Mouse (Mus musculus): ENCODE data around the gene Adamts17.
A peak's percentile ranks its signal among the peaks of the same experiment; 100 is the strongest.

Adamts17 gene

DNA sequence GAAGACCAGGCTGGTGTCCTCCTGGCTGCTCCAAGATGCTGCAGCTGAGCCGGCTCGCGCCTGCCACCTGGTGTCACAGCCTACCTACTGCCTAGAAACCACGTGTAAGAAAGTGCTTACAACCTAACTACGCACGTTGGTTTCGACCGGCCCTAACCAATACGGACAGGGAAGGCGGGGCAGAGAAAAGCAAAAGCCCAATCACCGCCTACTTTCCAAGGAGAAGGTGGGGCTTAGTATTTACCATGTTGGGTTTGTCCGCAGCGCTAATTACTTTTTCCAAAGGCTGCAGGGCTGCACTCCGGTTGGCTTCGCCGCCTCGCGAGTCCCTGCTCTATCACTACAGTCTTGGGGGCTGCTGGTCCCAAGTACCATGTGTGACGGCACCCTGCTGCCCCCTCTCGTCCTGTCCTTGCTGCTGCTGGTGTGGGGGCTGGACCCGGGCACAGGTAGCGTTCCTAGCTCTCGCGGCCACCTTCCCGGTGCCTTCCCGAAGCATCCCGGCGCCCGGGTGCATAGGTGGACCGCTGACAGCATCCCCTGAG is at the start of gene Adamts17:
TSS of gene Adamts17 (plus strand) at position 273 of the 545 bp plus-strand sequence.
- peak; percentile 90 to 92 for DNase-seq

DNA sequence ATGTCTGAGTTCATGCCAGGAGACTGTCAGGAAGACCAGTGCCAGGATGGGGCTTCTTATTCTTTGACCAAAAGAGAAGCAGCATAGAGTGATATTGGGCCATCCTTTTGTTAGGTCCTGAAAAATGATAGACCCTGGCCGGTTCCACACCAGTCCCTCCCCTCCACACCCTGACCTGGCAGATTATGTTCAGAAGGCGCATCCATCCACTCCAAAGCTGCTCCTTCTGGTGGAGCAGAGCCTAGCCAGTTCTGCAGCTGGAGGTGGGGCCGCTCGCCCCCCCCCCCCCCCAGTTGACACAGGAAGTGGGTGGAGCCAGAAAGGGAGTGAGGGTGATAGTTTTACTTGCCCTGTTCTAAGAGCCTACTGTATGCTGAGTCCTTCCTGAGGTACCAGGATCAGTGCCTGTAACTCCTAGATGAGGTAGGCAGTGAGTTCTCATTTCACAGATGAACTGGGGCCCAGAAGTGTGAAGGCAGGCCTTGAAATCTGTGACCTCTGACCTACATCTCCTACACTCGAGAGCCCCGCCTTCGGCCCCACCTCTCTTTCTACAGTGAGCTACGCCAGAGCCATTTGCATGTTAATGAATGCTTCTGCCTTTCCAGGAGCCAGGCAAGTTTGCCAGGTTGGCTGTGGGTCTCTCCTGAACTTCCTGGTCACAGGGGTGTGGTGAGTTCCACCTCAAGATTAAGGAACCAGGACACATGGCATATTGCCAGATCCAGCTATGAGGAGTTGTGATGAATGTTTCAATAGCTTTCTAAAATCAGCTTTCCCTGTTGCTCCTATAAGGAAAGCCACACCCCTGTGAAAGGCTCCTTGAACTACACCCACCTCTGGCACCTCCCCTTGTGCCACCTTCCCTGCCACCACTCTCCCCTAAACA is 49.4 kb upstream of the Adamts17 start:
- DNase-seq: peak in 1 of 2 experiments; percentile 2

DNA sequence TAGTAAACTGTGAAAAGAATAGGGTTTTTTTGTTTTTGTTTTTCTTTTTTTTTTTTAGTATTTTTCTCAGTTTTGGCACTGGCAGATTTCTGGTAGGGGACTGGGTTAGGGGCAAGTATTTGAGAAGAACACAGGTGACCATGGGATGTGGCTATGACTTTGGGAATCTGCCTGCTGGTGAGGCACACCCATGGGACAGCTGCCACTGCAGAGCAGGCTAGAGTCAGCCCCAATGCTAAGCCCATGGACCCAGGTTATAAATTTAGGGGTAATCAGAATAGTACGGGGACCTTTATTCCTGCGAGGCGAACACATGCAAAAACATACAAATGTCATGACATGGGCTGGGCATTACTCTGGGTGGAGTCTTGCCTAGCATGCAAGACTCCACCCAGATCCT is 48.5 kb upstream of the Adamts17 start:
- no peak for DNase-seq

DNA sequence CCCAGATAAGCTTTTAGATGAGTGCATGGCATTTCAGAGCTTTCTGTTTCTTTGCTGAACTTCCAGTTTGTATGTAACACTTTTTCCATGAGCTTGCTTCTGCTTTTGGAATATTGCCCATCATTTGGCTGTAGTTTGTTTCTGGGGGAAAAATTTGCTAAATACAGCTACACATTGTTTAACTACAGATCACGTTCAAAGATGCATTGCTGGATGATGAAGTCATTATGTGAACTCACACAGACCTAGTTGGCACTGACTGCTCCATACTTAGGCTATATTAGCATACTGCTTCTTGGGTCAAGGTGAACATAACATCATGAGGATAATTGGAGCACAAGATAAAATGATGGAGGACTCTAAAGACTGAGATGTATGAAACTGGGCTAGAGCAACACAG is 42.6 kb upstream of the Adamts17 start:
- DNase-seq: no peak

DNA sequence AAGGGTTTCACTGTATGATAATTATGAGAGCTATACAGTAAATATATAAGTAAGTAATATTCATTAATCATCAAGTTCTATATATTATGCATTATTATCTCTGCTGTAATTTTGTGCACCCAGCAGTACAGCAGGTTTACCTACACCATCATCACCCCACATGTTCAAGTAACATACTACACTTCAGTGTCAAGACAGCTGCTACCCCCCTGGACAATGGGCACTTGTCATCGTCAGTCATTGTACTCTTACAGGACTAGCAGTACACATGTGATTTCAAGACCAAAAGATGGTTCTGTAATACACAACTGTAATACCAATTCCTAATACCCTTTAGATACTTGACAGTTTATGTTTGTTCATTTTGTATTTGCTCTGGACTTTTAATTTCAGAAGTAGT is 42.2 kb upstream of the Adamts17 start:
- DNase-seq: no peak

DNA sequence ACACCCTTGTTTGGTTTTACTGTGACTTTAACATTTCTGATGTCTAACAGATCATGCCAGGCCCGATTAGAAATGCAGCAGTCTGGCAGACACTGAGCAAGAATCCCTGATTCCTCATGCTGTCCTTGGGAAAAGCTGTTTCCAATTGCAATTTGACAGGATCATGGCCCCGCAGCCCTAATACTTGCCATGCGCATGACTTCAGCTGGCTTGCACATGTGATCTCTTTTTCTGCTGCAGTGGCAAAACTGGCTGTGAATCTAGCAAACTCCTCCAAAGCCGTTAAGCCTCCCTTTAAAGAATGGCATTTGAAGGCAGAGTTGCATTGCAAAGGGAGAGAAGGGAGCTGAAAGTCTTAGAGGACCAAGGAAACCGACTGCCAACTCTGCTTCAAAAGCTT is 40.7 kb upstream of the Adamts17 start:
- no peak for DNase-seq

DNA sequence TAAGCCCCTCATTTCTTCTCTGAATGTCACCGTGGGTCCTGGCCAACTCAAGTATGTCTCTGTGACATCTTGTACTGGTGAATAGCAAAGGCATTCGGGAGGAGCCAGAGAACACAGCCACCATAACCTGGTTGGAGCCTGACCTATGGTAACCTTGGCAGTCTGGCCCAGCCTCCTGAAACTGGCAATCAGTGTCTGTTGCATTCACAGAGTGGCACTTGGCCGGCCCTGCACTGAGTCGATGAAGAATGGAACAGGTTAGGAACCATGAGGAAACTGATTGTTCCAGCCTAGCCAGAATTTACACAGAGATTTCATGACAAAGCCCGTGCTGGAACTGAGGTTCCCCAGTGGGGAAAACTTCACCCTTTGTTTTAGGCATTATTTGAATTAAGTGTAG is 38.8 kb upstream of the Adamts17 start:
- DNase-seq: no peak

DNA sequence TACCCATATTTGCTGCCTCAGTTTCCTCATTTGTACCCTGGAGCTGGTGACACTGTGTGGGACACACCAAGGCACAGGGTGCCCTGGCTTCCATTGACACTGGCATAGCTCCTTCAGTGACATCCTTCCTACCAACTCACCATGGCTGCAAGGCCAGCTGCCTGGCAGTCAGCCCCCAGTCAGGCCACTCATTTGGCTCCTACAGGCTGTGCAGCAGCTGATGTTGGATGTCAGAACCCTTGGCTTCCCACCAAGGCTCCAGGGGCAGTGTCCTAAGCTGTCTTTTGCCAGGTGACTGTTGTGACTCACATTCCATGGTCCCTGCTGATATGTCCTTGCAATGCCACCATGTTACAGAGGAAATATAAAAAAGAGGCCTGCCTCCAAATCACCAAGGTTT is 37.8 kb upstream of the Adamts17 start:
- DNase-seq: no peak

DNA sequence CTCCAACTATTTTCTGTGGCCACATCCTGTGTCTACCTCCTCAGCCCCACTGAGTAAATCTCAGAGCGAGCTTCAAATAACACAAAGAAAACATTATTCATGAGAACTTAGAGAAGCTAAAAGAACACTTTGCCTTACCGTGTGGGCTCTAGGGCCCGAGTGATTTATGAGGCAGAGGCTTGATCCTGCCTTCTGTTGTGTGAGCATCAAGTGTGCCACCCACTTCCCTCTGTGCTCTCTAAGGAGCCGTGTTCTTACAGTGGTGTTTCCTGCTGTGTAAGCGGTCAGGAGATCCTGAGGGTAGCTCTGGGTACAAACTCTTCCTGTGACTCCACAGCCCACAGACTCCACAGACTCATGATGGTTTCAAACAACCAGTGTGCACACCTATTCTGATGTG is 35.7 kb upstream of the Adamts17 start:
- no peak for DNase-seq

DNA sequence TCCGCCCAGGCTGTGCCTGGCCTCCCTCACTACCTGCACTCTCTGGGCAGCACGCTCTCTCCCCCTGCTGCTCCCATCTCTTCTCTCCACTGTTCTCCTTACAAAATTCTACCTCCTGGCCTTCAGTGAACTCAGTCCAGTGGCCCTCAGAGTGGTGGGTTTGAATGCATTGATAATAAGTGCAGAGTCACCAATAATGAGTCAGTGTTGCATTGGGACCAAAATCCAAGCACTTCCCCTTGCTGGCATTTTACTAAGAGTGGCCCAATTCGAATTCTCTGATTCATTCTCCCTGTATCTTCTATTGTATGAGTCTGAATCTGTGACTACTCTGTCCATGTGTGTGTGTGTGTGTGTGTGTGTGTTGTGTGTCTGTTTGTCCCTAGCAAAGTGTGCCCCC is 32.7 kb upstream of the Adamts17 start:
- DNase-seq: no peak

DNA sequence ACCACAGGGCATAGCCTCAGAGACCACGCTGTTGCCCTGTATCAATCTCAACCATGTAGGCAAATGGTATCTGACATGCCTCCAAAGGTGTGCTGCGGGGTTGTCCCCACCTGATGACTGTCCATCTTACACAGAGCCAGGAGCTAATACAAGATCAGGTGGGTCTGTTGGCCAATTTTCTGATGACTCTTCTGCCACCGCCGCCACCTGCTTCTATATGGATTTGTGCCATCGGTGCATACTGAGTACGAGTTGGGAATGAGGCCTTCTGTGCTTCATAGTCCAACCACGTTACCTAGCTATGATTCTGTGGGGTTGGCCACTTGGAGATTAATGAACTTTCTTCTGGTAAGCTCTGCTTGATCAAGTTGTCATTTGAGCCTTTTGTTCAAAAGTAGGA is 29.1 kb upstream of the Adamts17 start:
- DNase-seq: no peak

DNA sequence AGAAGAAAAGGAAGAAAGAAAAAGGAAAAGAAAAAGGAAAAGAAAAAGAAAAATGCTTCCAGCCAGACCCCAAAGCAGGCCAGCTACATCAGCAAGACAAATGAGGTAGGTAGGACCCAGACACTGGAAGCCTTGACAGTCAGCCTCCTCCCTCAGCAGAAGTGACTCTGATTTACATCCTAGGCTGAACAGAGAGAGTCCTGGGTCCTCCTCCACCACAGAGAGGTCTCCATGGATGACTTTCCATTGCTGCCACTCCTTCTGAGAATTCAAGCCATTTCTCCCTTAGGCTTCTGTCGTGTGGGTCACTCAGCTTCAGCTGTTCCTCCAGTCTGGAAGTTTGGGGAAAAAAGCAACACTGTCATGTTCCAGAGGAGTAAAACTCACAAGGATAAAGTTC is 28.2 kb upstream of the Adamts17 start:
- no peak for DNase-seq

DNA sequence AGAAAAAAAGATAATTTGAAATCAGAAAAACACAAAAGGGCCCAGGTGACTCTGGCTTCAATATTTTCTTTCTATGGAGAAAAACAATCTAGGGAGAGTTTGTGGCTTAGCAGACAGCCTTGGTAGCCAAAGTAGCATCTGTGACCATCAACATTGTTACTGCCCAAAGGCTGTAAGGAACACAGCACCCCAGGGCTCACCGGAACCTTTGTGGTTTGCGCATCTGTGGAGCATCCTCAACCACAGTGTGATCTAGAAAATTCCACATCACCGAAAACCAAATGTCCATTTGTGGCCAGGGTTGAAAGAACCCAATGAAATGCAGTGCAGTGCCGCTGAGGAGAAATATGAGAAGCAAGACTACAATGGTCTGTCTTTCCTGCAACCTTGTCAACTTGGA is 27.2 kb upstream of the Adamts17 start:
- no peak for DNase-seq

DNA sequence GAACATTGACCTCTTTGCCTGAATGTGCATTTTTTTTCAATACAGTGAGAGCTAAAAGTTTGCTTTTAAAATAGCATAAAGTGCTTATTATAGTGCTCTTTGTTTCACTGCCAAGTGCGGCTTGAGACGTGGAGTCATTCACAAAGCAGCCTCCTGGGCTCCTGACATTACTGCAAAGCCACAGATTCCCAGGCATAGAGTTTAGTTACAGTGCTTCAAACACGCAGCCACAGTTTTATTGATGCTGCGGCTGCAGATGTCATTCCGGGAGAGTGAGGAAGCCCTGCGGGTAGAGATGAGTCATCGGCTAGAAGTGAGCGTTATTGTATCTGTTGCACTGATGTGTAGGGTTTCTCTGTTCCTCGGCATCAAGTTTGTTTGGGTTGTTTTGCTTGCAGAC is 26.8 kb upstream of the Adamts17 start:
- no peak for DNase-seq

DNA sequence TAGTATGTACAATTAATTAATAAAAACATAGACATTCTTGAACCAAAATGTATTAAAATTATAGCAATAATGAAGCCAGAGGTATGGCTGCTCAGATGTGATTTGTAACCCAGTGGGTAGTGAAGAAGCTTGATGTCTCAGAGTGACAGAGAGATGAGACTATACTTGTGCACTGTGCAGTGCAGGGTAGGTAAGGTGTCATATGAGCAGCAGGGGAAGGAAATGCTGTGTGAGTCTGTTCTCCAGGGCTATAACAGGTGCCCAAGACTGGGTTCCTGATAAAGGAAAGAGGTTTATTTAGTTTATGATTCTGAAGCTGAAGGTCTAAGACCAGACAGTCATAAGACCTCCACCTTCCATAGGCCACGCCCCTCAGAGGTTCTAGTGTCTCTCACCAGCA is 26.4 kb upstream of the Adamts17 start:
- DNase-seq: no peak

DNA sequence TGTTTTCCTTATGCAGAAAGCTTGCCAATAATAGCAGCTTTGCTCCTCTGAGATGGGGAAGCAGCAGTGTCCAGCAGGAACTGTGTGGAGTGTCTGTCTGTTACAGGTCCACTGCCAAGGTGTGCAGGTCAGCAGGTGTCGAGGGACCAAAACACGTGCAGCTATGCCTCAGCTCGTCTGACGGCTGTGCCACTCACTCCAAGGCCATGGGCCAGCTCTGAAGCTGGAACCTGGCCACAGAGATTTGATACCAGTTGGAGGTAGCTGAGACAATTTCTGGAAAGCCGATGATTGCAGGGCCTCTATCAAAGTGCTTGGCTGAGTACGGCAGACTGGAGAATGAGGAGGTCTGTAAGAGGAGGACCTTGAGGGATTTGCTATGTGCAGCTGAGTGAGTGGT is 24.0 kb upstream of the Adamts17 start:
- DNase-seq: no peak

DNA sequence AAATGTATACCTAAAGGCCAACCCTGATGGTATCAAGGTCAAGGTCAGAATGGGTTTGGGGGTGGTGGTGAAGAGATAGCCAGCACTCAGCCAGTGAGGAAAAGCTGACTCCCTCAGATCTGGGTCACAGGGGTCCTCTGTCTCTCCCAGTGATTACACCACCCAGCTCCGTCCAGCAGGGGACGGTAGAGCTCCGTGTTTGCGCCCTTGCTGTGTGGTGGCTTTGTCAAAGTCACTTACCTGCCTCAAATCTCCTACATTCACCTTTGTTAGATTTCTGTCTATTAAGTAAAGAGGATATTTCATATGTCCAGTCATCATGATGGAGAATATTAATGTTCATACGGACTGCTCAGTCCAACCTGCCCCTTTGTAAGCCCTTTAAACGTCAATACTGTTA is 19.5 kb upstream of the Adamts17 start:
- DNase-seq: peak; percentile 69 to 78

DNA sequence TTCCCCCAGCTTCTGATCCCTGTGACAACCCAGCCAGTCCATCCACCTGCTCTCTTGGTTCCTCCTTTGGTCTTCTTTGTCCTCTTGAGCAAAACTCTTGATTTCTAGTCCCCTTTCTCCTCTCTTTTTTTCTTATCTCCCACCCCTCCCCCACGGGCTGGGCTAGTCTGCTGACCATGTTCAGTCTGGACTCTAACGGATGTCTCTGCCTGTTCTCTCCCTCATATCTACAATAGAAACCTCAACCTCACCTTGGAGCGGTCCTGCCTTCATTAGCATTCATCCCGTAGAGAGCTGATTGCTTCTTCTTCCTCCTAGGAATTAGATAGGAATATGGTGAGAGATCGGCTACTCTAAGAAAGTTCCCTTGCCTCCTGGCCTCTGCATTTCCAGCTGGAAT is 8.7 kb upstream of the Adamts17 start:
- no peak for DNase-seq

DNA sequence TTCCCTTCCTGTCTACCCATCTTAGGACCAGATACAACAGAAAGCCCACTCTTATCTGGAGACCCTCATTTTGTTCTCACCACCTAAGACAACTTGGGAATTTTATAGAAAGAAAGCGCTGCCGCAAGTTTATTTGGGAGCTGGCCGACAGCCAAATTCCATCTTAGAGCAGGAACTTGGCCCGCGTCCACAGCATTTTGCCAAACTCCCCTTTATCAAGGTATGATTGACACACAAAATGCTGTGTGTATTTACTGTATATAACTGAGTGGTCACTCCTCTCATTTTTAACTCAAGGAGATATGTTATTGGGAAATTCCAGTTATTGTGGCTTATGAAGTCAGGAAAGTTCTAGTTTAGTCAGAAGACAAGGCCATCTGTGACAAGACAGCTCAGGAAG is 8.2 kb upstream of the Adamts17 start:
- DNase-seq: no peak

DNA sequence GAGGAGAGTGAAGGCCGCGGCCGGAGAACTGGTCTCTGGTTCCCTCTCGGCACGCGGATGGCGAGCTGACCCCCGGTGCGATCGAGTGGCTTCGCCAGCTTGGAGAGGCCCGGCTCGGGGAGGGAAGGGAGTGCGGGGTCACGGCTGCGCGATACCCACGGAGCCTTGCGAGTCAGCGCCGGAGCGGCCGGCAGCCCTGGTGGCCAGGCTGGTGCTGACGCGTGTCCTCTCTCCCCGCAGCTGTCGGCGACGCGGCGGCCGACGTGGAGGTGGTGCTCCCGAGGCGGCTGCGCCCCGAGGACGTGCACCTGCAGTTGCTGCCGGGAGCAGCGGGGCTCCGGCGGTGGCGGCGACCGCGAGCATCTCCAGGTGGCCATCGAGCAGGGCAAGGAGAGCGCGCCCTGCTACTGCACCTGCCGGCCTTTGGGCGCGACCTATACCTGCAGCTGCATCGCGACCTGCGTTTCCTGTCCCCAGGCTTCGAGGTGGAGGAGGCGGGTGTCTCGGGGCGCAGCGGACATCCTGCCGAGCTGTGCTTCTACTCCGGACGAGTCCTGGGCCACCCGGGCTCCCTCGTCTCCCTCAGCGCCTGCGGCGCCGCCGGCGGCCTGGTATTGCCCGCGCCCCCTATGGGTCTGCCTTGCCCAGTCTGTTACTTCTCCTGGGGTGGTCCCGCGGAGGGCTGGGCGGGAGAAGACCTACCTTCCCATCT is 629 bp downstream of the Adamts17 start:
- peak; percentile 79 to 89 for DNase-seq

DNA sequence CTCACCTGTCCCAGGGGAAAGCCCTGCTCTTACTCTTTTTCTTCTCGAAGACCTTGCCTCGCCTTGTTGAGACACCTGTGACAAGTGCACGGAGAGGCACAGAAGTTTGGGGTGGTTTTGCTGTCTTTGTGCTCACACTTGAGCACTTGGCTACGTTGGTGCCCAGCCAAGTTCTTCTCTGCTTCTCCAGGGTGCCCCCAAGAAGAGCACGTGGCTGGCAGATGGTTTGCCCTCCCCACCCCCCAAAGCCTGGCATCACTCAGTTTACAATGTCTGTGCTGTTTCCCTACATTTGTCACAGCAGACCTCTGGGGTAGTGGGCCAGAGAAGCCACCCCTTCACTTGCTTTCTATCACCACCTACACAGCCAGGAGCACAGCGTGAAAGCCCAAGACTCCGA is 1.6 kb downstream of the Adamts17 start:
- DNase-seq: peak; percentile 18 to 36

DNA sequence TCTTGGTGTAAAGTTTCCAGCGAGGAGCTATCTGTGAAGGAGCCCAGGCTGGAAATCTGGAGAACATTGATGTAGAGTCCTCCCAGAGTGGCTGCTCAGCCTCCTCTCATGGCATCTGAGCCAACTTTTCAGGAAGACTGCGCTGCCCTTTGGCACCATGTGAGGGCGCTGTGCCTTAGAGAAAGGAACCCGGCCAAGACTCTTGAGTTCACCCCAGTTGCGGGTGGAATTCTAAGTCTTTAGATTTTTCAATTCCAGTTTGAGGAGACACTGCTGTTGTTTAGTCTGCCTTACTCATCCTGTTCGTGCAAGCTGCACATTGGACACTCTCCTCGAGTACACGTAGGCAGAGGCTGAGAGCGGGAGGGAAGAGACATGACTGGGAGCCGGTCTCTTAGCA is 2.5 kb downstream of the Adamts17 start:
- DNase-seq: peak; percentile 50 to 52

DNA sequence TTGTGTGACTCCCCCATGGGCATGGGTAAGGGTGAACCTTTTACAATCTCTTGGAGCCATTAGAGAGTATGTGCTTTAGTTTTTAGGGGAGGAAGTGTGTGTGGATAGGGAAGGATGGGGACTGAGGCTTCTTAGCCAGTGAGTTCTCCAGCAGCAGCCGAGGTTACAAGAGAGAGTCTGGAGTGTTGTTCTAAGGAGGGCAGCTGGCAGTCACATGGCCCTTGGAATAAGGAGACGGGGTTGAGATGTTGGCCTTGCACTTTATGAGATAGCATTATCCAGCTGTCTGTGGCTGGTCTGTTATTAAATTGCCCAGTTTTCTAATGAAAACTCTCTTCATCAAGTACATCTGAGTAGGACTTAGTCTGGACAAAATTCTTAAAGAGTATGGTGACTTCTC is 4.3 kb downstream of the Adamts17 start:
- no peak for DNase-seq

DNA sequence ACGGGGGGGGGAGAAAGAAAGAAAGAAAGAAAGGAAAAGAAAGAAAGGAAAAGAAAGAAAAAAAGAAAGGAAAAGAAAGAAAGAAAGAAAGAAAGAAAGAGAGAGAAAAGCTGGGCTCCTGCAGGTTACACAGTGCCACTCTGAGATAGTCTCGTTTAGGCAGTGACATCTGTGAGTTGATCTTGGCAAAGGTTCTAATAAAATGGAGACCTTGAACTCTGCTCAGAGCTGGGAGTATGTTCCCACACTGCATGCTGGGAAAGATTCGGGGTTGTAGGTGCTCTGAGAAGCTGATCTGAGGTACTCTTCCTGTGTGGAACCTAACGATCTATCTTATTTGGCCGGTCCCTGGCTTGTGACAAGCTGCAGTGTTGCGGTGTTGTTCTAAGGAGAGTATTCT is 7.0 kb downstream of the Adamts17 start:
- DNase-seq: no peak

Measured in thymus, postnatal 36 days (tissue).